Mouse (Mus musculus) heart, adult 10 weeks (tissue): ENCODE data around the gene Gtsf1l. TPM values are rescaled to one million over a fixed set of nuclear protein-coding genes. Genes with fewer than 3 reads are reported as not detected.

Source experiments
- polyA plus RNA-seq: library from polyadenylated mRNA; stranded (reverse); fragments of 350-450 nt; fragmentation: Illumina TruSeq; extraction: RNeasy Lipid Tissue Mini Kit (QIAGEN cat#74804); gene quantifications from one replicate; pipeline ENCODE4 v1.2.3, GENCODE M21; 2014; ENCODE audit warnings: low read depth, low replicate concordance

The Gtsf1l gene
- not detected for polyA plus RNA-seq

GRCm38 (mm10) chr2:163087728-163088127 is at the start of gene Gtsf1l:
Gtsf1l (minus strand) TSS chr2:163087855.

GRCm38 (mm10) chr2:163054335-163054840 is 33.3 kb downstream of the Gtsf1l start, which contains the start of gene Mybl2:
Mybl2 (plus strand) TSS chr2:163054687.

Other genes with a start within 250 kb of the Gtsf1l start
- gene Srsf6, start 156.3 kb downstream of the Gtsf1l start, polyA plus RNA-seq: 125 TPM
- gene L3mbtl1, start 144.4 kb downstream of the Gtsf1l start, polyA plus RNA-seq: not detected
- not detected for gene Sgk2, start 100.5 kb downstream of the Gtsf1l start, polyA plus RNA-seq
- gene Ift52, start 70.5 kb downstream of the Gtsf1l start, polyA plus RNA-seq: 27.7 TPM
- 0.29 TPM for gene Mybl2, start 33.2 kb downstream of the Gtsf1l start, polyA plus RNA-seq
- gene Tox2, start 115.3 kb upstream of the Gtsf1l start, polyA plus RNA-seq: 1.4 TPM